Mouse (Mus musculus): ENCODE results near the gene Myl7. TPM values are rescaled to one million over a fixed set of nuclear protein-coding genes. Genes with fewer than 3 reads are reported as not detected.

Myl7 gene
- polyA plus RNA-seq, 1 experiment from 2014 or later, result 3.5 TPM

- no peak for ATAC-seq (ENCODE audit: low read depth)
- peak overlapping the region; percentile 91 for H3K27ac ChIP-seq (replicated peaks)
- H3K9me3 ChIP-seq, result no peaks in the 10 kb centered on the region
- WGBS, result 41% methylated on average over 8 of the region's 8 CpGs
- H3K4me1 ChIP-seq (replicated peaks), result peaks cover 30% of the 10 kb centered on the region
- peak overlapping the region; percentile 72 for H3K4me3 ChIP-seq
- H3K36me3 ChIP-seq, result peaks cover 27% of the 10 kb centered on the region
- peak overlapping the region; percentile 68 for H3K4me2 ChIP-seq
- H3K27me3 ChIP-seq, result no peaks in the 10 kb centered on the region
- peak overlapping the region; percentile 74 for H3K9ac ChIP-seq
Measured at GRCm38 (mm10) chr11:5878661-5879060, 19.9 kb downstream of the Myl7 start.

- WGBS, result under 1% methylated on average over 52 of the region's 52 CpGs
Measured at GRCm38 (mm10) chr11:5877921-5878526, 20.6 kb downstream of the Myl7 start, which contains the start of gene Pold2. Gene Pold2 (minus strand): TSS chr11:5878292.

GRCm38 (mm10) chr11:5877421-5877820, 21.2 kb downstream of the Myl7 start:
- Histone ChIP-seq H3K36me3 (peaks cover 40% of the 10 kb centered on the region), H3K4me1 (replicated peaks) (peaks cover 30% of the 10 kb centered on the region), H3K27ac (replicated peaks) (no peak overlapping the region), H3K9ac (peak overlapping the region; percentile 72), H3K4me3 (peak overlapping the region; percentile 72), H3K9me3 (no peaks in the 10 kb centered on the region), H3K27me3 (no peaks in the 10 kb centered on the region), H3K4me2 (peak overlapping the region; percentile 68)
- no peak for ATAC-seq (ENCODE audit: low read depth)
- 9% methylated on average over 5 of the region's 5 CpGs for WGBS

More at GRCm38 (mm10) chr11:5877921-5878526, 20.6 kb downstream of the Myl7 start, which contains the start of gene Pold2:
- Histone ChIP-seq H3K36me3 (peaks cover 34% of the 10 kb centered on the region), H3K9me3 (no peaks in the 10 kb centered on the region), H3K27ac (replicated peaks) (peak within 1 kb of the TSS; percentile 91), H3K4me1 (replicated peaks) (peaks cover 30% of the 10 kb centered on the region), H3K4me3 (peak within 1 kb of the TSS; percentile 72), H3K9ac (peak within 1 kb of the TSS; percentile 74), H3K4me2 (peak within 1 kb of the TSS; percentile 68), H3K27me3 (no peaks in the 10 kb centered on the region)
- ATAC-seq (ENCODE audit: low read depth), result peak; percentile 99

GRCm38 (mm10) chr11:5873192-5873591, 25.4 kb downstream of the Myl7 start:
- Histone ChIP-seq H3K36me3 (peaks cover 71% of the 10 kb centered on the region), H3K27ac (replicated peaks) (no peak overlapping the region), H3K27me3 (no peaks in the 10 kb centered on the region), H3K9ac (no peak overlapping the region), H3K4me2 (no peak overlapping the region), H3K9me3 (no peaks in the 10 kb centered on the region), H3K4me3 (no peak overlapping the region), H3K4me1 (replicated peaks) (peaks cover 21% of the 10 kb centered on the region)
- WGBS, result 99% methylated on average over 9 of the region's 9 CpGs
- ATAC-seq (ENCODE audit: low read depth), result no peak

GRCm38 (mm10) chr11:5872707-5873106, 25.9 kb downstream of the Myl7 start:
- no peaks in the 10 kb centered on the region for H3K9me3 ChIP-seq
- no peak overlapping the region for H3K9ac ChIP-seq
- H3K4me3 ChIP-seq, result no peak overlapping the region
- no peaks in the 10 kb centered on the region for H3K27me3 ChIP-seq
- ATAC-seq (ENCODE audit: low read depth), result no peak
- H3K27ac ChIP-seq (replicated peaks), result no peak overlapping the region
- no peak overlapping the region for H3K4me2 ChIP-seq
- 96% methylated on average over 11 of the region's 11 CpGs for WGBS
- H3K4me1 ChIP-seq (replicated peaks), result peaks cover 21% of the 10 kb centered on the region
- peaks cover 71% of the 10 kb centered on the region for H3K36me3 ChIP-seq

- no peak for ATAC-seq (ENCODE audit: low read depth)
- Histone ChIP-seq H3K9me3 (no peaks in the 10 kb centered on the region), H3K4me3 (no peak overlapping the region), H3K27ac (replicated peaks) (no peak overlapping the region), H3K27me3 (no peaks in the 10 kb centered on the region), H3K36me3 (peaks cover 58% of the 10 kb centered on the region), H3K4me2 (no peak overlapping the region), H3K4me1 (replicated peaks) (no peaks in the 10 kb centered on the region), H3K9ac (no peak overlapping the region)
- 91% methylated on average over 16 of the region's 16 CpGs for WGBS
Measured at GRCm38 (mm10) chr11:5870069-5870468, 28.5 kb downstream of the Myl7 start.

- Histone ChIP-seq H3K36me3 (peaks cover 51% of the 10 kb centered on the region), H3K9ac (no peak overlapping the region), H3K9me3 (no peaks in the 10 kb centered on the region), H3K27me3 (no peaks in the 10 kb centered on the region; the same call in 1 of the 2 replicates), H3K4me3 (no peak overlapping the region), H3K4me2 (no peak overlapping the region), H3K27ac (replicated peaks) (no peak overlapping the region), H3K4me1 (replicated peaks) (no peaks in the 10 kb centered on the region)
- no peak for ATAC-seq (ENCODE audit: low read depth)
- WGBS, result 92% methylated on average over 16 of the region's 16 CpGs
Measured at GRCm38 (mm10) chr11:5869331-5869730, 29.3 kb downstream of the Myl7 start.

GRCm38 (mm10) chr11:5868324-5868723, 30.3 kb downstream of the Myl7 start:
- WGBS, result 92% methylated on average over 12 of the region's 12 CpGs
- H3K27ac ChIP-seq (replicated peaks), result no peak overlapping the region
- no peaks in the 10 kb centered on the region for H3K4me1 ChIP-seq (replicated peaks)
- peaks cover 41% of the 10 kb centered on the region for H3K36me3 ChIP-seq
- no peak overlapping the region for H3K4me3 ChIP-seq
- H3K27me3 ChIP-seq, result peaks cover 9% of the 10 kb centered on the region
- no peak overlapping the region for H3K9ac ChIP-seq
- ATAC-seq (ENCODE audit: low read depth), result no peak
- no peaks in the 10 kb centered on the region for H3K9me3 ChIP-seq
- no peak overlapping the region for H3K4me2 ChIP-seq

- no peak overlapping the region for H3K4me3 ChIP-seq
- no peak for ATAC-seq (ENCODE audit: low read depth)
- H3K9me3 ChIP-seq, result no peaks in the 10 kb centered on the region
- no peak overlapping the region for H3K9ac ChIP-seq
- peaks cover 29% of the 10 kb centered on the region for H3K36me3 ChIP-seq
- no peak overlapping the region for H3K4me2 ChIP-seq
- H3K27ac ChIP-seq (replicated peaks), result no peak overlapping the region
- H3K27me3 ChIP-seq, result peaks cover 21% of the 10 kb centered on the region
- WGBS, result 81% methylated on average over 2 of the region's 2 CpGs
- peaks cover 9% of the 10 kb centered on the region; the same call in 1 of the 2 replicates for H3K4me1 ChIP-seq (replicated peaks)
Measured at GRCm38 (mm10) chr11:5867196-5867595, 31.4 kb downstream of the Myl7 start.

GRCm38 (mm10) chr11:5862394-5863105, 36.0 kb downstream of the Myl7 start:
- 20% methylated on average over 15 of the region's 15 CpGs for WGBS
- no peaks in the 10 kb centered on the region for H3K36me3 ChIP-seq
- H3K4me1 ChIP-seq (replicated peaks), result peaks cover 18% of the 10 kb centered on the region
- H3K9ac ChIP-seq, result peak overlapping the region; percentile 58; the same call in 1 of the 2 replicates
- peak overlapping the region; percentile 52 for H3K4me2 ChIP-seq
- no peaks in the 10 kb centered on the region for H3K9me3 ChIP-seq
- no peak for ATAC-seq (ENCODE audit: low read depth)
- H3K27ac ChIP-seq (replicated peaks), result no peak overlapping the region
- peaks cover 47% of the 10 kb centered on the region for H3K27me3 ChIP-seq
- H3K4me3 ChIP-seq, result peak overlapping the region; percentile 30

- ATAC-seq (ENCODE audit: low read depth), result no peak
- Histone ChIP-seq H3K4me1 (replicated peaks) (peaks cover 18% of the 10 kb centered on the region), H3K36me3 (no peaks in the 10 kb centered on the region), H3K27ac (replicated peaks) (no peak within 1 kb of the TSS), H3K4me3 (peak within 1 kb of the TSS; percentile 30), H3K9ac (peak within 1 kb of the TSS; percentile 58), H3K9me3 (no peaks in the 10 kb centered on the region), H3K27me3 (peaks cover 47% of the 10 kb centered on the region), H3K4me2 (peak within 1 kb of the TSS; percentile 52)
- 3% methylated on average over 53 of the region's 59 CpGs for WGBS
Measured at GRCm38 (mm10) chr11:5861678-5862393, 36.7 kb downstream of the Myl7 start, which contains the start of gene Aebp1. Gene Aebp1 (plus strand): TSS chr11:5861947.

GRCm38 (mm10) chr11:5860639-5861038, 37.9 kb downstream of the Myl7 start:
- no peak; the same call in 1 of the 2 replicates for ATAC-seq (ENCODE audit: low read depth)

More at GRCm38 (mm10) chr11:5860639-5861038, 37.9 kb downstream of the Myl7 start:
- H3K4me2 ChIP-seq, result no peak overlapping the region
- H3K4me3 ChIP-seq, result no peak overlapping the region
- peaks cover 47% of the 10 kb centered on the region for H3K27me3 ChIP-seq
- no peaks in the 10 kb centered on the region for H3K36me3 ChIP-seq
- peaks cover 18% of the 10 kb centered on the region for H3K4me1 ChIP-seq (replicated peaks)
- no peak overlapping the region for H3K27ac ChIP-seq (replicated peaks)
- H3K9ac ChIP-seq, result no peak overlapping the region
- H3K9me3 ChIP-seq, result no peaks in the 10 kb centered on the region
- 72% methylated on average over 6 of the region's 6 CpGs for WGBS

All from neural tube, embryonic 13.5 days (tissue).